Mouse (Mus musculus): ENCODE data around the gene Ankfy1.

- no peak for TF ChIP-seq CTCF (IDR thresholded peaks at IDR 0.05)
- no peak for TF ChIP-seq POLR2A (IDR thresholded peaks at IDR 0.05; ENCODE audit: insufficient read depth, low read depth, low read length)
- TF ChIP-seq EP300 (IDR thresholded peaks at IDR 0.05; ENCODE audit: insufficient read depth, low read depth, low read length) = no peak
Measured at GRCm38 (mm10) chr11:72758316-72758715, 68.5 kb downstream of the Ankfy1 start.
